Mouse (Mus musculus): Measurements from ENCODE around the gene Ctr9. TPM values are rescaled to one million over a fixed set of nuclear protein-coding genes. Genes with fewer than 3 reads are reported as not detected.

Gene Ctr9
- total RNA-seq, 2 experiments from 2014 or later: 27.2 to 30.3 TPM

DNA sequence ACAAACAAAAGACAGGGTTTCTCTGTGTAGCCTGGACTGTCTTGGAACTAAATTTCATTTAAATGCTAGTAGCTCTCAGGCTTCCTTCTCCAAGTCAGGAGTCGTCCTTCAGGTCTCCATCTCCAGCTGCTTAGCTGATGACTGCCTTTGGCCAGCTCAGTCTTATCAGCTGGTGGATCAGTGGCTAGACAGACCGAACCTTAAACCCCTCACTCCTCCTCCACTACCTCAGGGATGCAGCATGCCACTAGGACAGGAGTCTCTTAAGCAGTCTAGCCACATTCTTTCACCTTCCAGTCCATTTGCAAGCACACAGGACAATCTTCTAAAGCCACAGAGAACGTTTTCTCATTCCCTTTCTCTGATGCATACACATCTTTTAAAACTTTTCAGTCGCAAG is 3.8 kb upstream of the Ctr9 start:
- no peak for DNase-seq (ENCODE audit: low spot score in 2 of 2)

GRCm38 (mm10) chr7:111029046-111029553 is 349 bp downstream of the Ctr9 start:
- peak in 1 of 2 experiments; percentile 21 for DNase-seq (ENCODE audit: low spot score in 2 of 2)

DNA sequence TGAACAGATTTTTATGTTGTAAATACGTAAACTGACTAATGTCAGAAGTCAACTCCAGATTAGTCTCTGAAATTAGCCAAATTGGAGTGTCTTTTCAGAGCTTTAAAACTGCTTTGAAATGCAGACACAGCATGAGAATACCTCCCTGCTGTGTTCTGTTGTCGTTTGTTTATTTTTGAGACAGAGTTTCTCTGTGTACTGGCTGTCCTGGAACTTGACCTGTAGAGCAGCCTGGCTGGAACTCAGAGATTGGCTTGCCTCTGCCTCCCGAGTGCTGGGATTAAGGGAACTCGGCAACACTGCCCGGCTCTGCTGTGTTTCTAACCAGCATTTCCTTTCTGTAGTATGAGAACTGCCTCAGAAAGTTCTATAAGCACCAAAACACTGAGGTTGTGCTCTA is 20.2 kb downstream of the Ctr9 start:
- no peak for DNase-seq (ENCODE audit: low spot score in 2 of 2)

- DNase-seq (ENCODE audit: low spot score in 2 of 2): peak in 1 of 2 experiments; percentile 63
Measured at GRCm38 (mm10) chr7:111049652-111050421, 21.1 kb downstream of the Ctr9 start.

- DNase-seq (ENCODE audit: low spot score in 2 of 2): no peak
Measured at GRCm38 (mm10) chr7:111055221-111055620, 26.5 kb downstream of the Ctr9 start.

- no peak for DNase-seq (ENCODE audit: low spot score in 2 of 2)
Measured at GRCm38 (mm10) chr7:111055984-111056657, 27.4 kb downstream of the Ctr9 start.

DNA sequence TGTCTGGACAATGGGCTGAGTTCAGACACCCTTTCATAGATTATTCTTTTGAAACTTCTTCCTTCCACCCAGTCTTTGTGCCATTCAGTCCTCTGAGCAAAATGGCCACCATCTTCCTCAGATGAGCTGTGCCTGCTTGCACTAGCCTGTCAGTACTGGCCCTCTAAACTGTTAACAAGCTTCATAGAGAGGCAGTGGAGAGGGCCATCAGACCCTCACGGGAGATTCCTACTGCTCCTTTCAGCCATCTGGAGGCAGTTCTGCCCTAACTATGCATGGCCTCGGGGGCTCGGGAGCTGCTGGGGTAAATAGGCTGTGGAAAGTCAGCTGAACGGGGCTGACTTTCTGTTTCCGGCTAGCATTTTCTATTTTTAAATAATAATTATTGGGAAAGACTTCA is 30.8 kb downstream of the Ctr9 start:
- no peak for DNase-seq (ENCODE audit: low spot score in 2 of 2)

GRCm38 (mm10) chr7:111062971-111063370 is 34.2 kb downstream of the Ctr9 start:
- no peak for DNase-seq (ENCODE audit: low spot score in 2 of 2)

GRCm38 (mm10) chr7:111068181-111068580 is 39.4 kb downstream of the Ctr9 start:
- no peak for DNase-seq (ENCODE audit: low spot score in 2 of 2)

DNA sequence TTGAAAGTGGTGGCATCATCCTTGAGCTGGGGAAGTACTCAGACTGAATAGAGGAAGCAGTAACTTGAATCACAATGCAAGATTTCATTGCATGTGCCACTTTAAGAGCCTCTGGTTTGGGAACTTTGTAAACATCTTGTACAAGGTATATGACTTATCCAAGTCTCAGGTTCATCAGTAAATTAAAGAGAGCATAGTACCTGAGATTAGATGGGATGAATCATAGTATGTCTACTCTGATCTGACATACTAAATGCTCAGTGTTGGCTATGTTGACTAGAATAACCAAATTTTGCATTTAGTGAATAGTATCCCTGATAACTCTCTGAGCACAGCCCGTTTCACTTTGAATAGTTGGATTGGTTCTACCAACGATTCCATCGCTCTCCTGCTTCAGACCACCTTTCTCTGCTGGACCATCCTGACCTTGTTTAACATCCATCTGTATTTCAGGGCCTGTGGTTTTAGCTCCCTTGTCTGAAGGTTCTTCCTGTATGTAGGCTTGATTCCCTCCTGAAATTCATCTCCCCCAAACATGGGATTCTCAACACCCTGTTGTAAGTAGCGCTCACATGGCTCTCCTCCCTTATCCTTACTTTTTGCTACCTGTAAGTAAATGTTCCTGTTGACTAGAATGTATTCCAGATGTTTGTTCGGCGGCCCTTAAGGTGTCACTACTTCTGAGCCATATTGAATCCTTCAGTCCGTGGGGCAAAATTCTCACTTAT is 40.9 kb downstream of the Ctr9 start:
- DNase-seq (ENCODE audit: low spot score in 2 of 2): no peak

GRCm38 (mm10) chr7:111070167-111070496 is 41.4 kb downstream of the Ctr9 start:
- no peak for DNase-seq (ENCODE audit: low spot score in 2 of 2)

GRCm38 (mm10) chr7:111072410-111072809 is 43.7 kb downstream of the Ctr9 start:
- DNase-seq (ENCODE audit: low spot score in 2 of 2): no peak

- DNase-seq (ENCODE audit: low spot score in 2 of 2): no peak
Measured at GRCm38 (mm10) chr7:111075288-111075687, 46.5 kb downstream of the Ctr9 start.

- no peak for DNase-seq (ENCODE audit: low spot score in 2 of 2)
Measured at GRCm38 (mm10) chr7:111078271-111078670, 49.5 kb downstream of the Ctr9 start.

DNA sequence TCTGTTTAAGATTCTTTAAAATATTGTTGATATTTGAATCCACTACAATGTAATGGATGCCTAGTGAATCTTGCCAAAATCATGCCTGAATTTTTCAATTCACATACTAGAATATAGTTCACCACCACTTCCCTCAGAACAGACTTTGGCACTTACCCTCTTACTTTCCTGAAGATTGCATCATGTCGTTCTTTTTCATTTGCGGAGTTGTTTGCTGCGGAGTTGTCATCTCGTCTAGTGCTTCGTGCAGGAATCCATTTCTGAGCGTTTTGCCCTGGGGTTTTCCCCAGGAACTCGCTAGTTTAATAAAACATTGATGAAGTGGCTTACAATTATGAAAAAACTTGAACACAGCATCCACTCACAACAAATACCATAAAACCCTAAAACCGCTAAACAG is 51.3 kb downstream of the Ctr9 start:
- DNase-seq (ENCODE audit: low spot score in 2 of 2): no peak

DNA sequence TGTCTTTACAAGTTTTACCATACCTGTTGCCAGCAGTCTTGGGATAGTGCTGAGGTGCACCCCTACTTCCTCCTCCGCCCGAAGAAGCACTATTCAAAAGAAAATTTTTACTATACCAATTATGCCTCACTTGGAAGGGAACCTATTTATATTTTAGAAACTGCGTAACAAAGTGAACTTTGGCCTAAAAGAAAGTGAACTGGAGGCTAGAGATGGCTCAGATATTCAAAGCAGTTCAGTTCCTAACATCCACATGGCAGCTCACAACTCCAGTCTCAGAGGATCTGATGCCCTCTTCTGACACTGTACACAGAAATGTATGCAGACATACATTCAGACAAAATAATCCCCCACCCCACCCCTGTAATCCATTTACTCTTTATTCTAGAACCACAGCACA is 52.1 kb downstream of the Ctr9 start:
- DNase-seq (ENCODE audit: low spot score in 2 of 2): no peak

GRCm38 (mm10) chr7:111082043-111082821 is 53.5 kb downstream of the Ctr9 start:
- peak; percentile 78 to 91 for DNase-seq (ENCODE audit: low spot score in 2 of 2)

- peak; percentile 96 to 99 for DNase-seq (ENCODE audit: low spot score in 2 of 2)
Measured at GRCm38 (mm10) chr7:111082822-111083732, 54.3 kb downstream of the Ctr9 start, which contains the start of gene Eif4g2. Gene Eif4g2, minus strand, starts transcription at chr7:111083030.

DNA sequence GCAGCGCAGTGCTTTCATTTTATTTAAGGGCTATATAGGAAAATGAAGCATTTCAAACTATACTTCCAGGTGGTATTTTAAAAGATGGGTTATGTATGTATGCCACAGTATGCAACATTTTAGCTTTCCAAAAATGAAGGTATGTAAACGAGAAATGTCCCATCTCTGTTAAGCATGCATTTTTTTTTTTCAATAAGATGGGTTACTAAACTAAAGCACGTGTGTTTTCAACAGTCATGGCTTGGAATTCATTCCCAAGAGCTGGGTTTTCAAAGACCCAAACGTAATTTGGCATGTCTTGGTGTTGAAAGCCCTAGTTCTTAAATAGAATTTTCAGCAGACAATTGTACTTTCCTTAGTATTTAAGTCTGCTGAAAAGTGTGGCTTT is 55.0 kb downstream of the Ctr9 start:
- DNase-seq (ENCODE audit: low spot score in 2 of 2): no peak

GRCm38 (mm10) chr7:111084443-111084842 is 55.7 kb downstream of the Ctr9 start:
- no peak for DNase-seq (ENCODE audit: low spot score in 2 of 2)
